Mouse (Mus musculus) layer of hippocampus, adult 11-12 months (tissue): ENCODE data around the gene Gm18596.
"Not testable (repeated sequence)": the region's sequence is repeated elsewhere in the genome, so short reads cannot be mapped to it uniquely, and the experiment has no call there.

Source experiments
- DNase-seq: peaks from one replicate; pipeline ENCODE4 v3.0.0; 2022; ENCODE audit warnings: low spot score

The Gm18596 gene

DNA sequence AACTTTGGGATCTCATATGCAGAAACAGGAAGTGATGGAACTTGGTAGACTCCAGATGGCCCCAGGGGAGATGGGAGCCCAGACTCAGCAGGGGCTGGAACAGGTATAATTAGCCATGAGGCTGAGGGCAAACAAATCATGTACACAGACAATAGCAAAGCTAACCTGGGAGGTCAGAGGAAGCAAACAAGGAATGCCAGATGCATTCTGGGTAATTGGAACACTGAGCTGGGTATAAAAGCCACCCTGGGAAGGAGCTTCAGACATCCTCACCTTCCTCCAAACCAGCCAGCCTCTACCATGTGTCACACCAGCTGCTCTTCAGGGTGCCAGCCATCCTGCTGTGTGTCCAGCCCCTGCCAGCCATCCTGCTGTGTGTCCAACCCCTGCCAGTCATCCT is 31.3 kb downstream of the Gm18596 start, which contains the start of gene Gm10024:
Gene Gm10024 (plus strand): TSS at position 301 of the 400 bp plus-strand sequence.
- not testable (repeated sequence) for DNase-seq

DNA sequence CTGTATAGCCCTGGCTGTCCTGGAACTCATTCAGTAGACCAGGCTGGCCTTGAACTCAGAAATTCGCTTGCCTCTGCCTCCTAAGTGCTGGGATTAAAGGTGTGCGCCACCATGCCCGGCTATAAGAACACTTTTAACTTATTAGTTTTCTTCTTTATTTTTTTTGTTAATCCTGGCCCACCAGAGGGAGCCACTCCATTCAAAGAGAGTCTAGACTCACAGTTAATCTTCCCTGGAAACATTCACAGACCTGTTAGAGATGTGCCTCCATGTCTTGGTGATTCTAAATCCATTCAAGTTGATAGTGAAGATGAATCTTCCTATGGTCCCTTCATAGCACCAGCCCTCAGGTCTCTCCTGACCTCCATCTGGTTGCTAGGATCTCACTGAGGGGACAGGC is 32.6 kb downstream of the Gm18596 start:
- DNase-seq, result no peak

DNA sequence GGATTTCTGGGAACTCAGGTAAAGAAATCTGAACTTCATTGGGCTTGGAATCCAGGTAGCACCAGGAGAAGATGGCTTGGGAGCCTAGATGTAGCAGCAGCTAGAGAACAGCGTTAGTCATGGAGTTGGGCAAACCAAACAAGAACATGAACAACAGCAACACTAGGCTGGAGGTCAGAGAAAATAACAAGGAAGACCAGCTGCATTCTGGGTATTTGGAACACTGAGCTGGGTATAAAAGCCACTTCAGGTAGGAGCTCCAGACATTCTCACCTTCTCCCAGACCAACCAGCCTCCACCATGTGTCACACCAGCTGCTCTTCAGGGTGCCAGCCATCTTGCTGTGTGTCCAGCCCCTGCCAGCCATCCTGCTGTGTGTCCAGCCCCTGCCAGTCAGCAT is 36.1 kb downstream of the Gm18596 start, which contains the start of gene Gm10272:
Gene Gm10272 (plus strand): TSS at position 301 of the 400 bp plus-strand sequence.
- DNase-seq, result no peak

DNA sequence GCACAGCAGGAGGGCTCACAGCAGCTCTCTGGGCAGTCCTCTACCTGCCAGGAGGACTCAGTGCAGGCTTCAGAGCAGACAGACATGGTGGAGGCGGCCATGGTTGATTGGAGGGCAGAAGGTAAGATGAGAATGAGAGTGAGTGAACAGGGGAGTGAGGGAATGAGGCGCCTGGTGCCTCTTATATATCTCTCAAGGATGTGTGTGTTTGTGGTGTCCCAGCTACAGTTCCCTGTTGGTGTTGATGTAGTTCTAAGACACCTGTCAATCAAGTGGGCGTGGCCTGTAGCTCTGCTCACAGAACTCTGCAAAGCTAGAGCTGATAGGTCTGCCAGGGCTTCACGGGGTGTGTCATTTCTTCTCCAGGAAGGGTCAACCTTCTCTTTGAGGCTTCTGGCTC is 45.3 kb downstream of the Gm18596 start, which contains the start of gene Gm9508:
Gene Gm9508 (minus strand): TSS at position 101 of the 400 bp plus-strand sequence.
- DNase-seq, result no peak
